Mouse (Mus musculus): ENCODE results near the gene Dpp6. TPM values are rescaled to one million over a fixed set of nuclear protein-coding genes. Genes with fewer than 3 reads are reported as not detected.
"Not testable (repeated sequence)": the region's sequence is repeated elsewhere in the genome, so short reads cannot be mapped to it uniquely, and the experiment has no call there.

Dpp6 gene
- polyA plus RNA-seq, 1 experiment from 2014 or later, result 2.4 TPM

GRCm38 (mm10) chr5:27454386-27454785 lies 637.4 kb downstream of the Dpp6 start:
- Histone ChIP-seq H3K27ac (ENCODE audit: low read length) (no peak overlapping the region), H3K4me2 (ENCODE audit: low read depth, low read length) (no peak overlapping the region), H3K9ac (ENCODE audit: low read length) (no peak overlapping the region), H3K9me3 (replicated peaks; ENCODE audit: control insufficient read depth, low read length) (no peaks in the 10 kb centered on the region), H3K27me3 (ENCODE audit: control insufficient read depth, insufficient read depth, low read length) (no peaks in the 10 kb centered on the region), H3K36me3 (ENCODE audit: control insufficient read depth, insufficient read depth, low read length) (no peaks in the 10 kb centered on the region), H3K4me3 (replicated peaks; ENCODE audit: low read length) (no peak overlapping the region), H3K4me1 (ENCODE audit: control insufficient read depth, insufficient read depth, low read length) (no peaks in the 10 kb centered on the region)
- 82% methylated on average over 3 of the region's 3 CpGs for WGBS
- no peak for ATAC-seq (ENCODE audit: insufficient read depth, low FRiP score)

- Histone ChIP-seq H3K36me3 (ENCODE audit: control insufficient read depth, insufficient read depth, low read length) (no peaks in the 10 kb centered on the region), H3K9ac (ENCODE audit: low read length) (no peak overlapping the region), H3K4me3 (replicated peaks; ENCODE audit: low read length) (no peak overlapping the region), H3K4me2 (ENCODE audit: low read depth, low read length) (no peak overlapping the region), H3K9me3 (replicated peaks; ENCODE audit: control insufficient read depth, low read length) (no peaks in the 10 kb centered on the region), H3K27me3 (ENCODE audit: control insufficient read depth, insufficient read depth, low read length) (no peaks in the 10 kb centered on the region), H3K27ac (ENCODE audit: low read length) (no peak overlapping the region), H3K4me1 (ENCODE audit: control insufficient read depth, insufficient read depth, low read length) (no peaks in the 10 kb centered on the region)
- ATAC-seq (ENCODE audit: insufficient read depth, low FRiP score), result no peak
- 77% methylated on average over 1 of the region's 1 CpGs for WGBS
Measured at GRCm38 (mm10) chr5:27456981-27457380, 640.0 kb downstream of the Dpp6 start.

- Histone ChIP-seq H3K27me3 (ENCODE audit: control insufficient read depth, insufficient read depth, low read length) (no peaks in the 10 kb centered on the region), H3K27ac (ENCODE audit: low read length) (no peak overlapping the region), H3K9ac (ENCODE audit: low read length) (no peak overlapping the region), H3K4me3 (replicated peaks; ENCODE audit: low read length) (no peak overlapping the region), H3K4me1 (ENCODE audit: control insufficient read depth, insufficient read depth, low read length) (no peaks in the 10 kb centered on the region), H3K9me3 (replicated peaks; ENCODE audit: control insufficient read depth, low read length) (no peaks in the 10 kb centered on the region), H3K36me3 (ENCODE audit: control insufficient read depth, insufficient read depth, low read length) (no peaks in the 10 kb centered on the region), H3K4me2 (ENCODE audit: low read depth, low read length) (no peak overlapping the region)
- 40% methylated on average over 1 of the region's 1 CpGs for WGBS
- no peak for ATAC-seq (ENCODE audit: insufficient read depth, low FRiP score)
Measured at GRCm38 (mm10) chr5:27457686-27458085, 640.7 kb downstream of the Dpp6 start.

- H3K4me3 ChIP-seq (replicated peaks; ENCODE audit: low read length), result no peak overlapping the region
- no peak overlapping the region for H3K4me2 ChIP-seq (ENCODE audit: low read depth, low read length)
- no peak for ATAC-seq (ENCODE audit: insufficient read depth, low FRiP score)
- H3K4me1 ChIP-seq (ENCODE audit: control insufficient read depth, insufficient read depth, low read length), result no peaks in the 10 kb centered on the region
- H3K9me3 ChIP-seq (replicated peaks; ENCODE audit: control insufficient read depth, low read length), result no peaks in the 10 kb centered on the region
- no peaks in the 10 kb centered on the region for H3K27me3 ChIP-seq (ENCODE audit: control insufficient read depth, insufficient read depth, low read length)
- 74% methylated on average over 4 of the region's 4 CpGs for WGBS
- no peaks in the 10 kb centered on the region for H3K36me3 ChIP-seq (ENCODE audit: control insufficient read depth, insufficient read depth, low read length)
- H3K9ac ChIP-seq (ENCODE audit: low read length), result no peak overlapping the region
- H3K27ac ChIP-seq (ENCODE audit: low read length), result no peak overlapping the region
Measured at GRCm38 (mm10) chr5:27474964-27475465, 658.0 kb downstream of the Dpp6 start.

GRCm38 (mm10) chr5:27481706-27482105 lies 664.7 kb downstream of the Dpp6 start:
- ATAC-seq (ENCODE audit: insufficient read depth, low FRiP score), result no peak
- Histone ChIP-seq H3K4me3 (replicated peaks; ENCODE audit: low read length) (no peak overlapping the region), H3K4me2 (ENCODE audit: low read depth, low read length) (no peak overlapping the region), H3K9ac (ENCODE audit: low read length) (no peak overlapping the region), H3K9me3 (replicated peaks; ENCODE audit: control insufficient read depth, low read length) (no peaks in the 10 kb centered on the region), H3K27ac (ENCODE audit: low read length) (no peak overlapping the region), H3K36me3 (ENCODE audit: control insufficient read depth, insufficient read depth, low read length) (no peaks in the 10 kb centered on the region), H3K27me3 (ENCODE audit: control insufficient read depth, insufficient read depth, low read length) (no peaks in the 10 kb centered on the region), H3K4me1 (ENCODE audit: control insufficient read depth, insufficient read depth, low read length) (no peaks in the 10 kb centered on the region)
- 79% methylated on average over 2 of the region's 2 CpGs for WGBS

- no peaks in the 10 kb centered on the region for H3K9me3 ChIP-seq (replicated peaks; ENCODE audit: control insufficient read depth, low read length)
Measured at GRCm38 (mm10) chr5:27486138-27486537, 669.1 kb downstream of the Dpp6 start.

GRCm38 (mm10) chr5:27490942-27491341 lies 673.9 kb downstream of the Dpp6 start:
- ATAC-seq (ENCODE audit: insufficient read depth, low FRiP score), result no peak
- Histone ChIP-seq H3K27ac (ENCODE audit: low read length) (no peak overlapping the region), H3K4me2 (ENCODE audit: low read depth, low read length) (no peak overlapping the region), H3K9ac (ENCODE audit: low read length) (no peak overlapping the region), H3K9me3 (replicated peaks; ENCODE audit: control insufficient read depth, low read length) (no peaks in the 10 kb centered on the region), H3K36me3 (ENCODE audit: control insufficient read depth, insufficient read depth, low read length) (no peaks in the 10 kb centered on the region), H3K4me1 (ENCODE audit: control insufficient read depth, insufficient read depth, low read length) (no peaks in the 10 kb centered on the region), H3K4me3 (replicated peaks; ENCODE audit: low read length) (no peak overlapping the region), H3K27me3 (ENCODE audit: control insufficient read depth, insufficient read depth, low read length) (no peaks in the 10 kb centered on the region)
- WGBS, result 75% methylated on average over 4 of the region's 4 CpGs

More at GRCm38 (mm10) chr5:27486138-27486537, 669.1 kb downstream of the Dpp6 start:
- Histone ChIP-seq H3K27ac (ENCODE audit: low read length) (no peak overlapping the region), H3K36me3 (ENCODE audit: control insufficient read depth, insufficient read depth, low read length) (no peaks in the 10 kb centered on the region), H3K4me2 (ENCODE audit: low read depth, low read length) (no peak overlapping the region), H3K4me1 (ENCODE audit: control insufficient read depth, insufficient read depth, low read length) (no peaks in the 10 kb centered on the region), H3K4me3 (replicated peaks; ENCODE audit: low read length) (no peak overlapping the region), H3K27me3 (ENCODE audit: control insufficient read depth, insufficient read depth, low read length) (no peaks in the 10 kb centered on the region), H3K9ac (ENCODE audit: low read length) (no peak overlapping the region)
- ATAC-seq (ENCODE audit: insufficient read depth, low FRiP score), result no peak
- 32% methylated on average over 1 of the region's 1 CpGs for WGBS

GRCm38 (mm10) chr5:27501338-27501737 lies 684.3 kb downstream of the Dpp6 start, which contains the start of gene Speer4b:
TSS of gene Speer4b (minus strand) at chr5:27501438.
- not testable (repeated sequence) for H3K4me1 ChIP-seq (ENCODE audit: control insufficient read depth, insufficient read depth, low read length); H3K4me2 ChIP-seq (ENCODE audit: low read depth, low read length); H3K27ac ChIP-seq (ENCODE audit: low read length); H3K9me3 ChIP-seq (replicated peaks; ENCODE audit: control insufficient read depth, low read length); H3K36me3 ChIP-seq (ENCODE audit: control insufficient read depth, insufficient read depth, low read length); H3K27me3 ChIP-seq (ENCODE audit: control insufficient read depth, insufficient read depth, low read length); H3K4me3 ChIP-seq (replicated peaks; ENCODE audit: low read length); ATAC-seq (ENCODE audit: insufficient read depth, low FRiP score); H3K9ac ChIP-seq (ENCODE audit: low read length)
- WGBS, result 29% methylated on average over 1 of the region's 1 CpGs

GRCm38 (mm10) chr5:27518716-27519115 lies 701.7 kb downstream of the Dpp6 start:
- no peak for ATAC-seq (ENCODE audit: insufficient read depth, low FRiP score)
- H3K27me3 ChIP-seq (ENCODE audit: control insufficient read depth, insufficient read depth, low read length), result no peaks in the 10 kb centered on the region
- H3K4me1 ChIP-seq (ENCODE audit: control insufficient read depth, insufficient read depth, low read length), result no peaks in the 10 kb centered on the region

GRCm38 (mm10) chr5:27526906-27527305 lies 709.9 kb downstream of the Dpp6 start:
- Histone ChIP-seq H3K27ac (ENCODE audit: low read length) (no peak overlapping the region), H3K4me3 (replicated peaks; ENCODE audit: low read length) (no peak overlapping the region), H3K27me3 (ENCODE audit: control insufficient read depth, insufficient read depth, low read length) (no peaks in the 10 kb centered on the region), H3K4me1 (ENCODE audit: control insufficient read depth, insufficient read depth, low read length) (no peaks in the 10 kb centered on the region), H3K9ac (ENCODE audit: low read length) (no peak overlapping the region), H3K9me3 (replicated peaks; ENCODE audit: control insufficient read depth, low read length) (no peaks in the 10 kb centered on the region), H3K4me2 (ENCODE audit: low read depth, low read length) (no peak overlapping the region), H3K36me3 (ENCODE audit: control insufficient read depth, insufficient read depth, low read length) (no peaks in the 10 kb centered on the region)
- 77% methylated on average over 1 of the region's 1 CpGs for WGBS
- ATAC-seq (ENCODE audit: insufficient read depth, low FRiP score), result no peak

More at GRCm38 (mm10) chr5:27518716-27519115, 701.7 kb downstream of the Dpp6 start:
- Histone ChIP-seq H3K36me3 (ENCODE audit: control insufficient read depth, insufficient read depth, low read length) (no peaks in the 10 kb centered on the region), H3K27ac (ENCODE audit: low read length) (no peak overlapping the region), H3K9ac (ENCODE audit: low read length) (no peak overlapping the region), H3K4me2 (ENCODE audit: low read depth, low read length) (no peak overlapping the region), H3K4me3 (replicated peaks; ENCODE audit: low read length) (no peak overlapping the region), H3K9me3 (replicated peaks; ENCODE audit: control insufficient read depth, low read length) (no peaks in the 10 kb centered on the region)
